Mouse (Mus musculus): ENCODE measurements around the gene Gm5617. TPM values are rescaled to one million over a fixed set of nuclear protein-coding genes. Genes with fewer than 3 reads are reported as not detected.

Gm5617 gene
- total and polyA plus RNA-seq, 3 experiments: 34.4 to 62.1 (median 39.1) TPM

DNA sequence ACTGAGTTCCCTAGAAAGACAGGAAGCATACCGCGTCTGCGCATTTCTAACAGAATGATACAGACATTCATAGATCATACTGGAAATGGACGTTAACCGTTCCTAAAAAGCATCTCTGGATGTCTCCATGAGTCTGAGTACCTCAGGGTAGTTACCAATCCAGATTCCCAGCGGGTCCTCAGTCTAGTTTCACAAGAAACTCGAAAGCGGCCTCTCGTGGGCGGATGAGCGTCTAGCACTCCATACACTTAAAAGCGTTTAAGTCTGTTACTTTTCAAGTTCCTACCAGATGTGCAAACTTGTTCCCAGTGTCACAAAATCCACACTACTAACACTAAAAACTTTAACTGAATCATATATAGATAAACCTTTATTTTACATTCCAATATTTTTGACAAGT is 22.1 kb upstream of the Gm5617 start:
- no peaks in the 10 kb centered on the region for H3K79me2 ChIP-seq (replicated peaks; ENCODE audit: control insufficient read depth, insufficient read depth, low read length)
- no peak overlapping the region for H3K27ac ChIP-seq
- H3K4me1 ChIP-seq (ENCODE audit: control insufficient read depth, insufficient read depth, low read length): no peaks in the 10 kb centered on the region
- H3K36me3 ChIP-seq (ENCODE audit: control insufficient read depth, insufficient read depth, low read length): peaks cover 7% of the 10 kb centered on the region
- intact Hi-C loops (cut with DNase I): no loop called here
- WGBS: 93% methylated on average over 12 of the region's 12 CpGs
- no peaks in the 10 kb centered on the region for H3K27me3 ChIP-seq (ENCODE audit: control insufficient read depth, insufficient read depth, low read length)
- H3K4me3 ChIP-seq: no peak overlapping the region
- TF ChIP-seq POLR2A (IDR thresholded peaks at IDR 0.05; ENCODE audit: insufficient read depth, low read depth, low read length): no peak
- TF ChIP-seq CTCF (IDR thresholded peaks at IDR 0.05): no peak
- TF ChIP-seq EP300 (IDR thresholded peaks at IDR 0.05; ENCODE audit: insufficient read depth, low read depth, low read length): no peak
- no peak for DNase-seq
- H3K9ac ChIP-seq (ENCODE audit: low read depth, low read length): no peak overlapping the region

GRCm38 (mm10) chr9:48474367-48474766 is 20.9 kb upstream of the Gm5617 start:
- no peak for DNase-seq
- intact Hi-C loops (cut with DNase I): no loop called here
- Histone ChIP-seq H3K27me3 (ENCODE audit: control insufficient read depth, insufficient read depth, low read length) (no peaks in the 10 kb centered on the region), H3K36me3 (ENCODE audit: control insufficient read depth, insufficient read depth, low read length) (peaks cover 12% of the 10 kb centered on the region), H3K79me2 (replicated peaks; ENCODE audit: control insufficient read depth, insufficient read depth, low read length) (no peaks in the 10 kb centered on the region), H3K4me3 (no peak overlapping the region), H3K27ac (no peak overlapping the region), H3K9ac (ENCODE audit: low read depth, low read length) (no peak overlapping the region), H3K4me1 (ENCODE audit: control insufficient read depth, insufficient read depth, low read length) (no peaks in the 10 kb centered on the region)
- TF ChIP-seq CTCF (IDR thresholded peaks at IDR 0.05): no peak
- TF ChIP-seq EP300 (IDR thresholded peaks at IDR 0.05; ENCODE audit: insufficient read depth, low read depth, low read length): no peak
- no peak for TF ChIP-seq POLR2A (IDR thresholded peaks at IDR 0.05; ENCODE audit: insufficient read depth, low read depth, low read length)
- WGBS: 91% methylated on average over 9 of the region's 9 CpGs

- Histone ChIP-seq H3K9ac (ENCODE audit: low read depth, low read length) (no peak overlapping the region), H3K36me3 (ENCODE audit: control insufficient read depth, insufficient read depth, low read length) (peaks cover 12% of the 10 kb centered on the region), H3K4me1 (ENCODE audit: control insufficient read depth, insufficient read depth, low read length) (peaks cover 1% of the 10 kb centered on the region), H3K79me2 (replicated peaks; ENCODE audit: control insufficient read depth, insufficient read depth, low read length) (0 out of 2 replicates have a peak, but pooled peaks cover 2% of the 10 kb centered on the region), H3K4me3 (no peak overlapping the region), H3K27me3 (ENCODE audit: control insufficient read depth, insufficient read depth, low read length) (no peaks in the 10 kb centered on the region), H3K27ac (no peak overlapping the region)
- no peak for TF ChIP-seq POLR2A (IDR thresholded peaks at IDR 0.05; ENCODE audit: insufficient read depth, low read depth, low read length)
- TF ChIP-seq CTCF (IDR thresholded peaks at IDR 0.05): no peak
- TF ChIP-seq EP300 (IDR thresholded peaks at IDR 0.05; ENCODE audit: insufficient read depth, low read depth, low read length): no peak
- intact Hi-C loops (cut with DNase I): no loop called here
- DNase-seq: no peak
- WGBS: 73% methylated on average over 10 of the region's 10 CpGs
These were observed 18.7 kb upstream of the Gm5617 start for GRCm38 (mm10) chr9:48476236-48477165.

GRCm38 (mm10) chr9:48478808-48479207 is 16.4 kb upstream of the Gm5617 start:
- Histone ChIP-seq H3K36me3 (ENCODE audit: control insufficient read depth, insufficient read depth, low read length) (peaks cover 12% of the 10 kb centered on the region), H3K4me1 (ENCODE audit: control insufficient read depth, insufficient read depth, low read length) (peaks cover 1% of the 10 kb centered on the region), H3K27me3 (ENCODE audit: control insufficient read depth, insufficient read depth, low read length) (no peaks in the 10 kb centered on the region), H3K27ac (no peak overlapping the region), H3K9ac (ENCODE audit: low read depth, low read length) (no peak overlapping the region), H3K79me2 (replicated peaks; ENCODE audit: control insufficient read depth, insufficient read depth, low read length) (0 out of 2 replicates have a peak, but pooled peaks cover 2% of the 10 kb centered on the region), H3K4me3 (no peak overlapping the region)
- 79% methylated on average over 4 of the region's 4 CpGs for WGBS
- DNase-seq: no peak
- intact Hi-C loops (cut with DNase I): no loop called here
- TF ChIP-seq EP300 (IDR thresholded peaks at IDR 0.05; ENCODE audit: insufficient read depth, low read depth, low read length) (no peak), CTCF (IDR thresholded peaks at IDR 0.05) (no peak), POLR2A (IDR thresholded peaks at IDR 0.05; ENCODE audit: insufficient read depth, low read depth, low read length) (no peak)

DNA sequence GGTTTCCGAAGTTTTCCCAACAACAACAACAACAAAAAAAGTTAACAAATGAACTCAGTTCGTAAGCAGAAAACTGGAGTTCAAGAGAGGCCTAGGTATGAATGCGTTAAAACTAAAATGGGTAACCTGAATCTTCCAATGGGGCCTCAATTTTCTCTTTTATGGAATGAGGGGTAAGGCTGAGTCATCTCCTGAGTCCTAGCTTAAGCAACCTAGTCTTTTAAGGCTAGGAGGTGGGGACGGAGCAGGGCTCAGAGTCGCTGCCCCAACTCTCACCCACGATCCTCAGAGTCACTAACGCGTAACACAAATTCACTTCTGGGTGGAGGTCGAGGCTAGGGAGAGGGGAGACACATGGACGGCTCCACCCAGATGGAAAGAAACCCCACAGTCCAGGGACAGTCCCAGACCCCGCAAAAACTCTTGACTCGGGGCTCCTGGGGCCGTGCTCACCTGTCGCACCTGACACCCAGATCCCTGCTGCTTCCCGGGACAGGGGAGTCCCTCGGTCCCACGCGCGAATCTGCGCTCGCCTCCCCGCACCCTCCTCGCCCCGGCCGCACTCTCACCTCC is 15.3 kb upstream of the Gm5617 start:
- Histone ChIP-seq H3K36me3 (ENCODE audit: control insufficient read depth, insufficient read depth, low read length) (peaks cover 12% of the 10 kb centered on the region), H3K27me3 (ENCODE audit: control insufficient read depth, insufficient read depth, low read length) (no peaks in the 10 kb centered on the region; the same call in 1 of the 2 replicates), H3K27ac (peak overlapping the region; percentile 75), H3K79me2 (replicated peaks; ENCODE audit: control insufficient read depth, insufficient read depth, low read length) (0 out of 2 replicates have a peak, but pooled peaks cover 2% of the 10 kb centered on the region), H3K4me3 (peak overlapping the region; percentile 91), H3K4me1 (ENCODE audit: control insufficient read depth, insufficient read depth, low read length) (peaks cover 1% of the 10 kb centered on the region), H3K9ac (ENCODE audit: low read depth, low read length) (peak overlapping the region; percentile 90)
- DNase-seq: no peak
- intact Hi-C loops (cut with DNase I): loop anchor here (1.0 to 10.0 kb wide), 3 partner anchors 15 to 507 kb away; partner anchors contain the start of genes Gm5617, Rbm7 and Usp28
- WGBS: 5% methylated on average over 25 of the region's 25 CpGs
- TF ChIP-seq CTCF (IDR thresholded peaks at IDR 0.05): no peak
- TF ChIP-seq POLR2A (IDR thresholded peaks at IDR 0.05; ENCODE audit: insufficient read depth, low read depth, low read length): no peak
- TF ChIP-seq EP300 (IDR thresholded peaks at IDR 0.05; ENCODE audit: insufficient read depth, low read depth, low read length): no peak
